Mouse (Mus musculus): ENCODE results near the gene Tiam2.

The Tiam2 gene

DNA sequence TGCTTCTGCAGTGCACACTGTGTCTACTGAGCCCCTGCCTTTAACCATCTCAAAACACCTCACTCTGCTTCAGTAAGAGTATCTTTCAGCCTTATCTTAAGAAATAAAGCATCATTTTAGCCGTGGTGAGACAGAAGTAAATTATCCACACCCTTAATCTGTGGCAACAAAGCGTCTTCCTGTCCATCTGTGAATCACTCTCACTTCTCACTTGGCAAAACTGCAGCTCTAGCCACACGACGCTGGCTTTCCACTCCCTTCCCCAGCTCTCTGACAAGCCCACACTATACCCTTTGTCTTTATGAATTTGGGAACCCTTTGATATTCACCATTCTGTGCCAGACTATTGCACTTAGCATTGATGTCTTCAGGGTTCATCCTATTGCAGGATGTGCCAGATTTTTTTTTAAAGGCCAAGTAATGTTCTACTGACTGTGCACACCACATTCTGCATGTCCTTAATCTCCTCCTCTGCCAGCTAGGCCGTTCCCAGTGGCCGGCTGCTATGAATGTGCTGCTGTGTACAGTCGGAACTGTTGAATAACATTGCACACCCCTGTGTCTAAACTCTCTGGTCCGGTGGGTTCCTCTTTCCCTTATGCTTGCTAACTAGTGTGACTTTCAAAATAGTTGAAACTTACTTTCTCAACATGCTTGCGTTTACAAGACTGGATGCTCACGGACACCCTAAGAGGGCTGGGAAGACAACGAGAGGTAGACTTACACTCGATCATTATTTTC lies 126.4 kb downstream of the Tiam2 start:
- DNase-seq (ENCODE audit: low spot score) = no peak

DNA sequence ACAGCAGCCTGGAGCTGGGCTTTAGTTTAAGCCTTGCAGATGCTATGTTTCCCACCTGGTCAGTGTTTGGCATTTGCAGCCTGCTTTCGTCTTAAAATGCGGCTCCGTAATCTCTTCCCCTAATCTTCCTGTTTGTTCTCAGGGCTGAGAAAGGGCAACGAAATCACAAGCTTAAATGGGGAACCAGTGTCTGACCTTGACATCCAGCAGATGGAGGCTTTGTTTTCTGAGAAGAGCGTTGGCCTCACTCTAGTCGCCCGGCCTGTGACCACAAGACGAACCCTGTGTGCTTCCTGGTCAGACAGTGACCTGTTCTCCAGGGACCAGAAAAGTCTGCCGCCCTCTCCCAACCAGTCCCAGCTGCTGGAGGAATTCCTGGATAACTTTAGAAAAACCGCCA lies 127.6 kb downstream of the Tiam2 start:
- no peak for DNase-seq (ENCODE audit: low spot score)

DNA sequence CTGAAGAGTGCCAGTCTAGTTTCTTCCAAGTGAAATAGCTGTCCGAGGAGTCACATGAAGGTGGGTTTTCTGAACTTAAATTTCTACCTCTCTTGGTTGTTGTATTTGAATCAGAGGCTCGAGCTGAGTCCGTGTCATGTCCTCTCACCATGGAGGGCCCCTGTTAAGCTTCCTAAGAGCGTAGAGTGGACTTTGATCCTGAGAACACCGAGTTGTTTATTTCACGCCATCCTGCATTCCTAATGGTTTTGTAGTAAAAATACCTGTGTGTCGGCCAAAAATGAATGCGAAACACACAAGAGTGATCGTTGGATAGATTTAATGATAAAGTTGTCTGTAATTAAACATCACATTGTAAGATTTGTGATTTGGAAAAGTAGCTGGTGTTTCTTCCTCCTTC lies 128.5 kb downstream of the Tiam2 start:
- no peak for DNase-seq (ENCODE audit: low spot score)

DNA sequence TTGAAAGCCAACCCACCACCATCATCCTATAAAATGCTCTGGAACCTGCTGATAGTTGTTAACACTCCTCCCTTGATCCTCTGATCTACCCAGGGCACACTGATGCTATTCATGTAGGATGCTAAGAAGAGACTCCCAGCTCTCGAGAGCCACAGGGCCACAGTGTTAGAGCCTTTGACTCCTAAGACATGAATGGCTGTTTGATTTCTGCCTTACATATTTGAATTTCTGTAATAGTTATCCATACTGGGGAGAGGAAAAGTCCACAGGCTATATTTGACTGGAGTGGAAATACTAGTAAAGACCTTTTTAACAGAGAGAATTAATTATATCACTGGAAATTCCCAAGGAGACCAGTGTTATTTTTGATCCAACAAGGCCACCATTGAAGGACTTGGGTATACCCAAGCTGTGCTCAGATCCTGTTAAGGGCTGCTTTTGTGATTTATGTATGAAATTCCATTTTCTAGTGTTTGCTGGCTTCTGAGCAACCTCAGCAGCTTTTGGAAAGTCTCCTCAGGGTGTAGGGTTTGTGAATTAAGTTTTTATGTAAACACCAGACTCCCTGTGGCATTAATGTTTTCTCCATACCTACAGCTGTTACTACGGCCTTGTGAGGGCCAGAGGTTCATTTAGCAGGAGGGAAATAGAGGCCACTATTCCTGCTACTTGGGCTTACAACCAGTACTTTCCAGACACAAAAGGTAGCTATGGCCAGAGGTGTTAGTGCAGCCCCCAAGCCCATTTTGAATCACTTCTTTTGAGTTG lies 131.7 kb downstream of the Tiam2 start:
- no peak for DNase-seq (ENCODE audit: low spot score)

DNA sequence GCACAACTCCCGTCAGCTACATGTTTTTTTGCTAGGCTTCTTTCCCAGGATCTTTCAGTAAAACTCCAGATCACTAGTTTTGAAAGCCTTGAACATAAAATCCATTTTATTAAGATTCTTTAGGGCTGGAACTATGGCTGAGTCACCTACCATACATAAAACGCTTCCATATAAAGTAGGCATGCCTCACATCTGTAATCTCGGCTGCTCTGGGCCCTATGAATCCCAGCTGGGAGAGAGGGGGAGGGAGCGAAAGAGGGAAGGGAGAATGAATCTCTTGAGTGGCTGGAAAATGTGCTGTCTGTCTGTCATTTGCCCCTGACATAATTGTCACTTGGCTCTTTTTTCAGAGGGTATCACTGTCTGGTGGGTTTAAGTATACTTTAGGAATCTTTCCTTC lies 139.5 kb downstream of the Tiam2 start:
- no peak for DNase-seq (ENCODE audit: low spot score)

DNA sequence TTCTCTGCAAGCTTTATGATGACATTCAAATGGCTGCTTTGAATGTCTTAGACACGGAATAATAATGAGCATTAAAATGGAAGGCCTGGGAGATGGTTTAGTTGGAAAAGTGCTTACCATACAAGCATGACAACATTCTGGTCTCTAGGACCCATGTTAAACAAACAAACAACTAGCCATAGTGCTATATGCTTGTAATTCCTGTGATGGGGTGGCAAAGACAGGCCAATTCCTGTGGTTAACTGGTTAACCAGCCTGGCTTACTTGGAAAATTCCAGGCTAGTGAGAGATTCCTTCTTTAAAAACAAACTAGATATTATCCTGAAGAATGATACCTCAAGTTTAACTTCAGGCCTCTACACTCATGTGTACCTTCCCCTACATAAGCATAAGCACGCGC lies 140.3 kb downstream of the Tiam2 start:
- DNase-seq (ENCODE audit: low spot score) = no peak

DNA sequence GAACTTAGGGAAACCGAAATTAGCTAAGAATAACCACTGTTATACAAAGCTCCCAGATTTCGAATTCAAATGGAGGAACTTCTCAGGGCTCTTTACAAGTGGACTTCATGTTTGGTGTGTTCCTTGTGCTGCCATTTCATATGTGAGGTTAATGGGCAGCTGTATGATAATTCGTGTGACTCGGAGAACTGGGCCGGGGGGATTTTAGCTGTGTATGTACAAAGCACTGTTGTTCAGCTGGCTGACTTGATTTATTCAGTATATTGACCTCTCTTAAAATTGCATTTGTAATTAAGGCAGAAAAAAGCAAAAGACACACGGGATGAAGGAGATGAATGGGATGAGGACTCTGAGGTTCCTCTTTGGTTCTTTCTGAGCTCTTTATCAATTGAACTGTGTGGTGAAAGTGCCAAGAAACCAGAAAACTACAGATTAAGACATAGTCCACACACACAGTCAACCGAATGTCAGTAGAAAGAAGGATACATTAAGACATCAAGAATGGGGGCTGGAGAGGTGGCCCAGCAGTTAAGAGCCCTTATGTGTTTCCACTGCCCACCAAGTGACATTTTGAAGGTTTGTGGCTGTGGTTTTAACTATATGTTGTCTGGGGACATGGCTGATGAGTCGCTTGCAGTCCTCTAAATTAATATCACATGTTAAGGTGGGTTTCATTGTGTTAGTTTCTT lies 141.4 kb downstream of the Tiam2 start:
- DNase-seq (ENCODE audit: low spot score) = no peak

DNA sequence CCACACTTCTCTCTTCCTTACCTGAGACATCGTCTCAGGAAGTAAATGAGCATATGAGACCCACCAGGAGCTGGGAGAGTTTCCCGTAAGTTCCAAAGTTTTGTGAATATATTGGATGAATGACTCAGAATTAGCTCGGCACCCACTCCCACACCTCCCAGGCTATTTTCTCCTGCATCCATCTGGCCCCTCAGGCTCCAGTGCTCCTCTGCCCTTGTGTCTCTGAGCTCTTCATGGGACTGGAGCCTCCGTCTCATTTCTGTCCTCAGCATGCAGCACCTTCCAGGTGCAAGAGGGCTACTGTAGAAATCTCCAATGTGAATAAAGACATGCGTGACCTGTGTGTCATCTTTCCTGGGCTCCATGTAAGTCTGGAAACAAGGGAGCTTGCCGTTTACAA lies 145.6 kb downstream of the Tiam2 start:
- DNase-seq (ENCODE audit: low spot score) = no peak

DNA sequence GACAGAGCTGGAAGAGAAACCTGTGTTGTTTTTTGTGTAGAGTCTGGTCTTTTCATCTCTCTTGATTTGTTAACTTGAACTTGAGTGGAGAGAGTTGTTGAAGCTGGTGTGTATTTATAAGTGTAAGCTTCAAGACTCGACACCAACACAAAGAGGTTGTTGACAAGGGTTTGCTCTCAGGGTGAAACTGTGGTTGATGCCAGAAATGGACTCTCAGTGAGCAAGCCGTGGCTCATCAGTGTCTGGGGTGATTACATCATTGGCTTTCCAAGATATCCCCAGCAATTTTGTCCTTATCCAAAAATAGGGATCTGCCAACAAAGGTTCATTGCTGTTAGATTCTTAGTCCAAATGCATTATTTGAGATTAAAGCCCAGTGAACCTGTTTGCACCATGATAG lies 150.2 kb downstream of the Tiam2 start:
- DNase-seq (ENCODE audit: low spot score) = no peak

DNA sequence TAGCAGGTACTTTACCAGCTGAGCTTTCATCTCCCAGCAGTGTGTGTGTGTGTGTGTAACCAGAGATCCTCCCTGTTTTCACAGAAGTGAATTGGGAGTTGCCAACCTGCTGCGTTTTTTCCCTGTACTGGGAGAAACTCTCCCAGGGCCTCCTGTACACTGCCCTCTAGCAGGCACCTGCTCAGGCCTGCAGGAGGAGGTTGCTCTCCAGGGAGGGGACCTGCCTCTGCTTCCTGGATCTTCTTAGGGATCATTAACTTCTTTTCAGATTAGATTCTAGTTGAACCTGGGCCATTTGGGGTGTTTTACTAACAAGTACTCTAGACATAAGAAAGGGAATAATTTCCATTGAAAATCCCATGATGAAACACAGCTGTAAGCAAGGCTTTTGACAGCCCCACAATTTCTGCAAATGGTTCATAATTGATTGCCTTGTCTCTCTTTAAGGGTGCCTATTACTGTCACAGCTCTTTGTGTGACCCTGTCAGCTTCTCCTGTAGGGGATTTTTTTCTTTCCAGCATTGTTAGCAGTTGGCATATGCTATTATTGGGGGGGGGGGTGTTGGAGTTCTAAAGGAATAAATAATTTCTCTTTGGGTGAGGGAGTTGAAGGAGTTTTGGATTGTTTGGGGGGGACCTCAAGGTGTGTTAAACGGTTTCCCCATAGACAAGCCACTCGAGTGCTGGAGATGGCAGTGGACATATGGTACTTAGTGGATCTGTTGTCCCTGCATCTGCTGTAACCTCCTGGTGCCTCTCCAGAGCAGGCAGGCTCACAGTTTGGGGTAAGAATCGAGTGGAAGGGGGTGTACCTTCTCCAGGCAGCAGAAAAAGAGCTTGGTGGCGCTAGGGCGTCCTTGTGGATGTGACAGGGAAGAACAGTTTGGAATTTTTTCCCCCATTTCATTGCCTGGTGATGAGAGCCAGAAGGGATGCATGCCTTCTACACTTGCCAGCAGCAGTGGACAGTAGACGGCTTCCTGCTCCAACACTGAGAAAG lies 155.5 kb downstream of the Tiam2 start:
- no peak for DNase-seq (ENCODE audit: low spot score)

DNA sequence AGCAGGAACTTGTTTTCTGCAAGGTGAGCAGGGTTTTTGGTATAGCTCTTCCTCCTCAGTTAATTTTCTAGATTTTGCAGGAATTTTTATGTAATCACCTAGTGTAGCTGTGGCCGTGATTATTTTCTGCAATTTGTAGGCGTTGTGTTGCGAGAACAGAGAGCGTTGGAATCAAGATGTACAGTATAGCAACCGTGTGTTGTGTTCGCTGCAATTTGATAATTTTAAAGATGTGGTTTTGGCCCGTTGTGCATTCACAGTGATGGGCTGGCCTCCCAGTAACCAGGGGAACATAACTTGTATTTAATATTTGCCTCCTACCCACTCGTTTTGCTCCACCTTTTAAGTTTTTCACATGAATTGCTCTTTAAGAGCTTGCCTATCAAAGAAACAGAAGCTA lies 156.7 kb downstream of the Tiam2 start:
- DNase-seq (ENCODE audit: low spot score) = no peak

DNA sequence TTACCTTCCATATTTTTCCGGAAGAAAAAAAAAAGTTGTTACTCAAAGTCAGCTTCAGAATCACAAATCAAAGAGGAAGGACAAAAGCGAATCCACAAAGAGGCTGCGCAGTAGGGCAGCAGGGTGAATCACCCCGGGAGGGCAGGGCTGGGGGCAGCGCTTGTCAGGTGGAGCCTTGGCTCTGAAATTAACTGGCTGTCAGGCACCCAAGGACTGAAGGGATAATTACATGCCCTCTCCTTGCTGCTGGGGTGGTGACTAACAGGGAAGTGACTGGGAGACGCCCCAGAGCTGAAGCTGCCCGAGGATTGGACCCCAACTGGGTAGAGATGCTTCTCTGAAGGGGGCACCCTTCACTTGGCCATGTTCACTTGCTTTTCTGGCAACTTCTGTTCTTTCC lies 159.5 kb downstream of the Tiam2 start:
- DNase-seq (ENCODE audit: low spot score) = no peak

DNA sequence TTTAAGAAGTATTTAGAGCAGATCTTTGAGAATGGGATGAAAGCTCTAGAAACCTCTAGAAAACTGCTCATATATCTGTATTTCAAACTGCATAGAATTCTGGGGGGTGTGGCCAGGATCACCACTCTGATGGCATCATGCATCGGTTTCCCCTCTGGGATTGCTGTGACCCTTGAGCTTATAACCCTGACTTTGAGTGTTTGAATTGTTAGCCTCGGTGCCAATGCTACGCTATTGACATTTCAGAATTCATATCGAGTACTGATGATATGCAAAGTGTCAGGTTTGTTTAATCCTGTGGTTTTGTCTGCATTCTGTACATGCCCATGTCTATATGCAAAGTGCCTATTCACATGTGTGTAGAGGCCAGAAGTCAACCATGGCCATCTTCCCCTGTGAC lies 160.8 kb downstream of the Tiam2 start:
- DNase-seq (ENCODE audit: low spot score) = no peak

DNA sequence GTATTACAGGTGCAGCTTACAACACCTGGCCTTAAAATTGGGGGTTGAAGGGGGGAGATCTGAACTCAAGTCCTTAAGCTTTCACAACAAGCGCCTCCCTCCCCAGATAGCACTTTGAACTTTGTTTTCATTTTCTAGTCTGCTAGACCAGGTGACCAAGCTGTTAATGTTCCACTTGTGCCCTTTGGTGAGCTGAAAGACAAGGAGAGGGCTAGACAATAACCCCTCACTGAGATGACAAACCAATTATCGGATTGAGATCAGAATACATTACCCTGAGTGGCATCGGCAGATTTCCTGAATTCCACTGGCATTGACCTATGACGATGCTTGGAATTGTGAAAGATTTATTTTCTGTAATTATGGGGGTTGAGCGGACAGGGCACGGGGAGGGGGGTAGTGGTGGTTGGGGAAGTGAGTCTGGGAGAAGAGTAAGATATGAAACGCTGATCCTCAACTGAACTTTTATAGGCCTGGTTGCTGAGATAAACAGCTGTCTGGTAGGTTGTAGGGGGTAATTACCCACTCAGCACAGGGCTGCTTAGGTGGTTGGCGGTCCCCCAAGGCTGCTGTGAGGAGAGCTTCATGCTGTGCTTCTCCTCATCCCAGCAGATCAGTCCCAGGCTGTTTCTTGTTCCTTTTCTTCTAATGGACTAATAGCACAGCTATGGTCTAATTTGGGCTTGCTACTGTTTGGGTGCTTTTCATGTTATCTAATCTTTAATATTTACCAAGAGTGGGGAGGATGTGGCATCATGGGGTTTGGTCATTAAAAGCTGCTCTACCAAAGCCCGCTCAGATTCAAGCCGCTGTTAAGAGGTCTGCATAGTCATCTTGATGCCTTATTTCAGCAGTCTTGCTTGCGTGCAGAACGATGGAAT lies 161.6 kb downstream of the Tiam2 start:
- no peak for DNase-seq (ENCODE audit: low spot score)

DNA sequence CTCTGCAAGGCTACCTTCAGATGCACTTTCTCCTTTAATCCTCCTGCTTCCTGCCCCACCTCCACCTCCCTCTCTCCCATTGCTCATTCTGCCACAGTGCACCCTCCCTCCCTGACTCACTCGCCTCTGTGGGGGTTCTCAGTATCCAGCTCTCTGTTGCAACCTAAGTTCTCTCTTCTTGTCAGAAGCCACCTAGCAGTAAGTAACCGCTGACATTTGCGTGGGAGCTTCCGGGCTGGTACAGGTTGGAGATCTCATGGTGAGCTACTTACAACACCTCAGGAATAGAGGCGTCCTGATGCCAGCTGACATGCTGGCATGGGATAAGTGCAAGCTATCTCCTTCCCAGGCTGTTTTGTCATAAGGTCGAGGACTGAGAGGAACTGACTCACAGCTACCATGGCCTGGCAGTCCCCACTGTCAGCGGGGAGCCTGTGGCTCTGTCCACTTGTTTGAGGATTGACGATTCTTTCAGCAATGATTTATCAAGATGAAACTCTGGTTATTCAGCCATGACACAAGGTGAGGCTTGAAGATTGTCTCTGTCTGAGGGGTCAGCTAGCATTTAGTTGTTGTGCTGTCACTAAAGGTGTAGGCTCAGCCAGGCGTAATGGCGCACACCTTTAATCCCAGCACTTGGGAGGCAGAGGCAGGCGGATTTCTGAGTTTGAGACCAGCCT lies 164.0 kb downstream of the Tiam2 start:
- DNase-seq (ENCODE audit: low spot score) = no peak

DNA sequence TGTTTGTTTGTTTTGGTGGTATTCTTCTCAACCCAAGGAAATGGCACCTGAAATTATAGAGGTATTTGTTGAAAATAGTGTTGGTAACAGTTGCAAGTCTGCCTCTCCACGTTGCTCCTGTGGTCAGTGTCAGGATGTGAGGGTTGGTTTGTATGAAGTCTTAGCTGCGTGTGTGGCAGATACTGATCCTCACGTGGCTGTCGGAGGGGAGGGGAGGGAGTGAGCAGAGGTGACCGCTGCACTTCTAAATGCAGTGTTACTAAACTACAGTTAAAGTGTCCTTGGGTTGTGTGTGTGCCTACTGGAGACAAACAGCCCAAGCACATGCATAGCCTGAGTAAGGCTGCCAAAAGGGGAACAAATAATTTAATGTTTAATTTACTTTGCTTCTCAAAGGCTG lies 164.7 kb downstream of the Tiam2 start:
- DNase-seq (ENCODE audit: low spot score) = no peak

DNA sequence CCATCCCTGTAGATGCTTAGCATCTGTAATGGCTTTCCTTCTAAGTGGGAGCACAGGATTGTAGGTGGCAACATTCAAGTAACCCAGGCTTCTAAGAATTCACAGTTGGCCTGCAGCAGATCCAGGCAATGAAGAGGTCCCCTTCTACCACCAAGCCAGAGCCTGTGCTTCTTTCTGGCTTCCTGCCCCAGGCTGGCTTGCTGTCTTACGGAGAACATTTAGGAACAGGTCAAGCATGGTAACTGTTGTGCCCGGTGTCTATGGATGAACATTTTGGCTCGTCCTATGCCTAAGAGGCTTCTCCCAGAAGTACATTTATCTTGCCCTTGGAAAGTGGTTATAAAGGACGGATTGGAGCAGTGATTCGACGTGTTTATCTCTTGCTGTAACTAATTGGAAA lies 165.3 kb downstream of the Tiam2 start:
- DNase-seq (ENCODE audit: low spot score) = no peak

DNA sequence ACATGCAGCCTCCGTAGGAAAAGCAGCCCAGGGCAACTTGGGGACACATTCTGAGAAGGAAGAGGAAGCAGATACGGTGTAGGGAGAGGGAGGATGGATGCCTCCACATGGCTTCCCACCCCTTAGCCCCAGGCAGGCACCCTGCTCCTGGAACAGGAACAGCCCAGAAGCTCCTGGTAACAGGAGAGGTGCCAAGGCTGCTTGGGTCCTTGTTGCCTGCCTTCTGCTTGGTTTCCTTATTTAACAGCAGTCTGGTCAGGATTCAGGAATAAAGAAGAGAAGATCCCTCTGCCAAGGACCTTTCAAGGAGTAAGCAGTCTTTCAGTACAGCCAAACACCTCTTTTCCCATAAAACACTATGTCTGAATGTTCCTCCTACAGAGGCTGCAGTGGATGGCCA lies 169.2 kb downstream of the Tiam2 start:
- no peak for DNase-seq (ENCODE audit: low spot score)

DNA sequence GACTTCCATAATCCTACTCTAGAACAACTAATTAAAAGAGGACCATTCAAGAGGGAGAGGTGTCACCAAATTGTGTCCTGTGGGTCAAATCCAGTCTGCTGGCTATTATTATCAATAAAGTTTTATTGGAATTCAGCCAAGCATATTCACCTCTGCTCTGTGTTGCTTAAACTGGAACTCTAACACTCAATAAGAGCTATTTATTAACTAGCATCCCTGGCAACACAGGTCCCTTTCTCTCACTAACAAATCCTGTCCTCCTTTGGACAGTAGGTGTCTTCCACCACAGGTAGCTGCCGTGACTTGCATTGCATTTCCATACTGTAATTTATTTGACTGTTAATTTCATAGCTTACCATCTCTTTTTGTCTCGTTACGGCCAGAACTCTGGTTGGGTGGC lies 169.7 kb downstream of the Tiam2 start:
- no peak for DNase-seq (ENCODE audit: low spot score)

DNA sequence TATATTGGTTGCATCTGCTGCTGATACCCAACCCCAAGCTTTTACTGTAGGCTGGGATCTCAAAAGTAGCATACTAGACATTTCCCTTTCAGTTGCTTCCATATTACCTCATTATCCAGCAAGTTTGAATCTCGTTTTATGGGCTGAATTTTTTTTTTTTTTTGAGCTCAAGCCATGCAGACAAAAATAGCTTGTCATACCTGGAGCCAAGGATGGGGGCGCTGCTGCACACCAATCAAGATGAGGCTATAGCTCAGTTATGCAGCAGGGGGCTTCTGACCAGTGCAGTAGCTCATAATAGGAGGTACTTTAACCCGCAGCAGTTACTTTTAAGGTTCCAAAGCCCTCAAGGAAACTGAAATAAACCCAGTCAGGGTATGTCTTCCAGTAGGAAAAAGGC lies 171.7 kb downstream of the Tiam2 start:
- peak; percentile 27 for DNase-seq (ENCODE audit: low spot score)

Data from ovary, postnatal 14 days (tissue).